Mouse (Mus musculus): ENCODE results near the gene Lat. TPM values are rescaled to one million over a fixed set of nuclear protein-coding genes. Genes with fewer than 3 reads are reported as not detected.

Gene Lat
- total and polyA plus RNA-seq, 3 experiments, result 0.62 to 1.2 TPM; not detected in 1

DNA sequence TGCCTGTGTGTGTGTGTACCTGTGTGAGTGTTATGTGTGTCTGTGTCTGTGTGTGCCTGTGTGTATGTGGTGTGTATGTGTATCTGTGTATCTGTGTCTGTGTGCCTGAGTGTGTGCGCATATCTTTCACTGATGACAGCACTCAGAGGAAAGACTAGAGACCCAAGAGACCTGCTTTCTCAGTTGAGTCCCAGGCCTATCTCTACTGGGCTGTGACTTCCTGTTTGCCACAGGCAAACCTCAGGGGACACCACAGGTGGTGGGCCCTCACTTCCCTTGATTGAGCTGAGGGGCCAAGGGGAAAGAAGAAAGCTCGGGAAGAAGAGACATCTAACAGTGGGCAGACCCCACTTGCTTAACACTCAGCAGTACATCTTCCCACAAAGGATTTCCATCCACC is 47.2 kb upstream of the Lat start:
- no peaks in the 10 kb centered on the region for H3K9me3 ChIP-seq (replicated peaks; ENCODE audit: insufficient read depth, low read length)
- peaks cover 0 to 2% of the 10 kb centered on the region in 2 experiments; a peak in 3 of 4 replicates for H3K27me3 ChIP-seq (ENCODE audit: control insufficient read depth in 1 of 2, insufficient read depth in 2 of 2, low read length in 2 of 2)
- no peak for TF ChIP-seq MEF2A (IDR thresholded peaks at IDR 0.05; ENCODE audit: extremely low read depth, insufficient replicate concordance, low read depth, low read length, poor library complexity, severe bottlenecking)
- no peak for TF ChIP-seq KAT2A (conservative IDR thresholded peaks at IDR 0.05; ENCODE audit: low read depth, low read length)
- TF ChIP-seq EP300 (IDR thresholded peaks at IDR 0.05; ENCODE audit: low read depth in 1 of 2, low read length in 2 of 2), result peak; percentile 41 to 44; a peak in 2 of 4 replicates
- no peak for TF ChIP-seq CHD2 (IDR thresholded peaks at IDR 0.05; ENCODE audit: low read length)
- TF ChIP-seq ELF1 (IDR thresholded peaks at IDR 0.05; ENCODE audit: low read depth, low read length), result no peak
- no peak for TF ChIP-seq ZKSCAN1 (IDR thresholded peaks at IDR 0.05; ENCODE audit: low read depth, low read length)
- no peak for TF ChIP-seq USF1 (IDR thresholded peaks at IDR 0.05; ENCODE audit: low read depth, low read length)
- TF ChIP-seq MYC (IDR thresholded peaks at IDR 0.05; ENCODE audit: low read depth, low read length), result no peak
- TF ChIP-seq ZNF384 (IDR thresholded peaks at IDR 0.05; ENCODE audit: low read depth, low read length), result no peak
- TF ChIP-seq CHD1 (IDR thresholded peaks at IDR 0.05; ENCODE audit: low read depth, low read length), result no peak
- TF ChIP-seq TBP (IDR thresholded peaks at IDR 0.05; ENCODE audit: low read depth, low read length), result 0 out of 2 replicates have a peak, but pooled peaks have one; percentile 9
- no peak for TF ChIP-seq MYB (IDR thresholded peaks at IDR 0.05; ENCODE audit: low read depth, low read length)
- TF ChIP-seq GATA1 (IDR thresholded peaks at IDR 0.05; ENCODE audit: low read depth, low read length), result peak; percentile 48; the same call in 1 of the 2 replicates
- no peak for TF ChIP-seq USF2 (IDR thresholded peaks at IDR 0.05; ENCODE audit: borderline replicate concordance in 1 of 2, insufficient read depth in 1 of 2, low read depth in 1 of 2, low read length in 2 of 2)
- TF ChIP-seq SMC3 (IDR thresholded peaks at IDR 0.05; ENCODE audit: low read depth, low read length), result no peak
- TF ChIP-seq JUND (IDR thresholded peaks at IDR 0.05; ENCODE audit: low read depth, low read length), result no peak
- no peak for TF ChIP-seq ZMIZ1 (IDR thresholded peaks at IDR 0.05; ENCODE audit: low read depth, low read length)
- TF ChIP-seq POLR2AphosphoS2 (IDR thresholded peaks at IDR 0.05; ENCODE audit: low read length), result no peak
- no peak for TF ChIP-seq HCFC1 (IDR thresholded peaks at IDR 0.05; ENCODE audit: low read depth, low read length)
- TF ChIP-seq NELFE (IDR thresholded peaks at IDR 0.05; ENCODE audit: low read depth, low read length), result no peak
- TF ChIP-seq TCF12 (IDR thresholded peaks at IDR 0.05; ENCODE audit: low read depth, low read length), result 0 out of 2 replicates have a peak, but pooled peaks have one; percentile 30
- no peak for TF ChIP-seq MAX (IDR thresholded peaks at IDR 0.05; ENCODE audit: low read length)
- TF ChIP-seq MXI1 (IDR thresholded peaks at IDR 0.05; ENCODE audit: low read depth, low read length), result no peak
- no peak for TF ChIP-seq MAZ (IDR thresholded peaks at IDR 0.05; ENCODE audit: low read depth, low read length)
- DNase-seq (ENCODE audit: low read depth, low spot score), result peak; percentile 68
- no peaks in the 10 kb centered on the region for H3K79me2 ChIP-seq (ENCODE audit: control insufficient read depth, insufficient read depth, low read length, poor library complexity)
- H3K4me1 ChIP-seq (ENCODE audit: control insufficient read depth in 1 of 2, insufficient read depth in 2 of 2, low read length in 2 of 2), result peaks cover 0 to 17% of the 10 kb centered on the region in 2 experiments; a peak in 2 of 4 replicates
- H3K36me3 ChIP-seq (ENCODE audit: control insufficient read depth in 1 of 2, insufficient read depth in 2 of 2, low read length in 2 of 2), result 0 out of 4 replicates have a peak, but pooled peaks cover 0 to 3% of the 10 kb centered on the region in 2 experiments
- no peak overlapping the region for H3K9ac ChIP-seq (ENCODE audit: control insufficient read depth, low read depth, low read length, poor library complexity, severe bottlenecking)
- H3K27ac ChIP-seq (ENCODE audit: control insufficient read depth, low read depth, low read length), result no peak overlapping the region
- no peak overlapping the region for H3K4me3 ChIP-seq (ENCODE audit: control insufficient read depth in 1 of 2, insufficient read depth in 1 of 2, low read depth in 2 of 2, low read length in 2 of 2)
